Mouse (Mus musculus) MN1 (cell line): Measurements from ENCODE around the gene Hpn.
A peak's percentile ranks its signal among the peaks of the same experiment; 100 is the strongest.

Experiments
- DNase-seq: peaks from one replicate; pipeline ENCODE4 v3.0.0-alpha.2; 2016; ENCODE audit warnings: low spot score

Gene Hpn

DNA sequence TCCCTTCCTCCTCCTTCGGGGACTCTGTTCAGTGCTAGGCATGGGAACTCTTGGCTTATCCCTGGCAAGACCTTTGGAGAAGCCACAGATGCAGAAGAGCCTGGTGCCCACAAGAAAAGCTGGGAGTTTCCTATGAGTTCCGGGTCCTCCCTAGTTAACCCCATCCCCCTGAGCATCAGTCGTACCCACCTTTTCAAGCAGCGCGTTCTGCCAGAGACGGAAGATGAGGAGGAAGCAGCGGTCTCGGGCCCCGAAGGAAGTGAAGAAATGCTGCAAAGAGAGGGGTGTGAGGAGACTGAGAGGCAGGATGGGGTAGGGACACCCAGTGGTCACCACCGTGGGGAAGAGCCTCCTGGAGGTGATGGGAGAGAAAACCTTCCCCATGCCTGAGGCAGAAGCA, 25.9 kb upstream of the Hpn start:
- no peak for DNase-seq

DNA sequence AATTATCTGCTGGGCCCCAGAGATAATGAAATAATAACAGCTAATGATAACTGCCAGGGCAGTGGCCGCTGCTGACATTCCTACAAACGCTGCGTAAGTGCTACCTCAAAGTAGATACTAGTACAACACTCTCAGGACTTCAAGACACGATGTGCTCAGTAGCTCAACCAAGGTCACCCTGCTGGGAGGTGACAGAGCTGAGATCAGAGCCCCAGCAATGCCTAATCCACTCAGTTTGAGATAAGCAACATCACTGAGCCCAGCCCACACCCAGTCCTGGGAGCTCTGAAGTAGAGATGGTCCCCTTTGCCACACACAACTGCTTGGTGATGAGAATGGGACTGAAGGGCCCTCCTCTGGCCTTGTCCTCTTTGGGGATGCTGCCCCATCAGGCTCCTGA, 25.2 kb upstream of the Hpn start:
- no peak for DNase-seq

DNA sequence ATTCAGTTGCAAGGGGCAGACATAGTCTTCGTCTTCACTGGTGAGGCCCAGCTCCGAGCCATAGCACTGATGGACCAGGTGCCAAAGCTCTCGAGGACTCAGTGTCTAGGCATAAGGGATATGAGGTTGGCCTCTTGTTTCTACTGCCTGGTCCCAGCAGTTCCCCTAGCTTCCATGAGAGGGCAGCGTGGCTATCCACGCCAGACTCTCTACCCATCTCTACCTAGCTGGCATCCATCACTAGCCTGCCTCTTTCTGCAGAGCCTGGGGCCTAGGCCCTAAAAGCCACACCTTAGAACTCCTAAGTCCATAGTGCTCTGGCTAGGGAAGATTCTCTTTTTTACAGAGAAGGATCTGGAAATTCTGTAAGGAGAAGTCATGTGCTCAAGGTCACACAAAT, 24.7 kb upstream of the Hpn start:
- no peak for DNase-seq

DNA sequence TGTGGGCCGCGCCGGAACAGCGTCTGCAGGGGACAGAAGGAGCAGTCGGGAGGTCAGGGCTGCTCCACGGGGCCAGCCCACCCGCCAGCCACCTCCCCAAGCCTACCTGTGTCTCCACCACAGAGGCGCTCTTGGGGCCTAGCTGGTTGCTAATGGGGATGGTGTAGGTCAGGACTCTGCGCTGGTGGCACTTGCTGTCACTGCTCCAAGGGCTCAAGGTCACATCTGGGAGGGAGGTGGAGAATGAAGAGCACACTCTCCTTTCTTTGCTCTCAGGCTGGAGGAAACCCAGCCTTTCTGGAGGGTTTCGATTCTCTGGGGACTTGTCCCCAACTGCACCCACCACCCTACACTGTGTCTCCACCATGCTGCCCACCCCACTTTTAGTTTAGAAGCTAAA, 20.6 kb upstream of the Hpn start:
- no peak for DNase-seq

DNA sequence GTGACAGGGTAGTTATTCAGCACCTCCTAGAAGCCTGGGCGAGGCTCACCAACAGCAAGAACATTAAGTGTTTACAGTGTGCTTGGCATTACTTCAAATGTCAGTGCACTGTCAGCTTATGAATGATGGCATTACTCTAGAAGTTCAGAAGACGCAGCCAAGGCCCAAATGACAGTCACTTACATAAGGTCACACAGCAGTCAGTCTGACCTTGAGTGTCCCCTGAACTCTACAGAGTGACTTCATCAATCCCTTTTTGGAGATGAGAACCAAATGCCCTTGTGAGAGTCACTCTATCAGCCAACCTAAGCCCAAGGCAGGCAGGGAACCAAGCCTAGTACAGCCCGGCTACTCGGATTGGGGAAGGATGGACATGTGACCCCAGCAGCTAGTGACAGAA, 16.8 kb upstream of the Hpn start:
- DNase-seq: no peak

DNA sequence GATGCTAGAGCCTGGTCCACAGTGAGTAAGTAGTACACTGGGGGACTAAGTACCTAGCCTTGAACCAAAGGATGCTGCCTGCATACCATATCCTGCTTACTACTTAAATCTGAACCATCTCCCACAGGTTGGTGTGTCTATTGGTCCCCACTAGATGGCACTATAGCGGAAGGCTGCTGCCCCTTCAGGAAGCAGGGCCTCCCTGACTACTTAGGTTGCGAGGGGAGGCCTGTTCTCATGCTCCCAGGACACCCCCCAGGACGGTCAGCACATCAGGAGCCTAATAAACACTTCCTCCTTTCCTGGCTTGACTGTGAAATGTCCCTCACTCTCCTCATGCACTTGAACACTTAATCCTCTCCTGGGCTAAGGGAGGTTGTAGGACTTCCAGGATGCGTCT, 15.8 kb upstream of the Hpn start:
- peak; percentile 69 for DNase-seq

DNA sequence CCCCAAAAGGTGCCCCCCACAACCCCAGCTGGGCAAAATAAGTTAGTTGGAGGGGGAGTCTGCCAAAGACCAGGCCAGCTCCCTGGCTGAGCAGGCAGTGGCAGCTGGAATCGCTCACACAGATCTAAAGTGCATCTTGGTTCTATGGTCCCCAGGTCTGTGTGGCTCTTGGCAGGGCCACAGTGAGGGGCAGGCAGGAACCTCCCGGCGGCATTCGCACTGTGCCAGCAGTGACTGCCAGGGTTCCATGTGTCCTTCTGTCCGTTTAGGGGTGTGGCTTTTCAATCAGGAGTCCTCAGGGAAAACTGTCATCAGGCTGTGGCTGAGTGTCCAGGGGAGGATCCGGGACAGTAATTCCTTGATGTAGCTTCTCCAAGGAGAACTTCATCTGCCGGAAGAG, 15.1 kb upstream of the Hpn start:
- DNase-seq: no peak

DNA sequence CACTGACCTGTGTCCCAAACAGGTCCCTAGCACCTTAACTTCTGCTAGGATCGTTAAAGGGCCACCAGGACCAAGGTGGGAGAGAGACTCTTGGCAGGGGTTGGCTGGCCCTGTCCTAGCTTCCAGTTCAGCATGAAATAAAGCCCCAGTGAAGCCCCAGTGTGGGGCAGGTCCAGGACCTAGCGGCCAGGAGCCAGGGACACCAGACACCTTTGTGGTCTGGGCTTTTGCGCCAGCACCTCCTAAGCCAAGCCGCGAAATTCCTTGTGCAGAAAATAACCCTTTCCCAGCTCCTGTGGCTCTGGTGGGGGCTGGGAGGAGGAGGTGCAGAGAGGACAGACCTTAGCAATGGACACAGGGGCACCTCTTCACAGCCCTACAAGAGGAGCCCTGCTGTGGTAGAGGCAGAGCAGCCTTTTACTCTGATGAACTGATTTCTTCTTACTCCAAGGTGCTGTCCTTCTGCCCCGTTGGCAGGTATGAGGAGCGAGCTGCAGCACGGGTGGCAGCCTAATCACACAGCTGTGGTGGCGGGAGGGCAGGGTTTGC, 13.1 kb upstream of the Hpn start:
- no peak for DNase-seq

DNA sequence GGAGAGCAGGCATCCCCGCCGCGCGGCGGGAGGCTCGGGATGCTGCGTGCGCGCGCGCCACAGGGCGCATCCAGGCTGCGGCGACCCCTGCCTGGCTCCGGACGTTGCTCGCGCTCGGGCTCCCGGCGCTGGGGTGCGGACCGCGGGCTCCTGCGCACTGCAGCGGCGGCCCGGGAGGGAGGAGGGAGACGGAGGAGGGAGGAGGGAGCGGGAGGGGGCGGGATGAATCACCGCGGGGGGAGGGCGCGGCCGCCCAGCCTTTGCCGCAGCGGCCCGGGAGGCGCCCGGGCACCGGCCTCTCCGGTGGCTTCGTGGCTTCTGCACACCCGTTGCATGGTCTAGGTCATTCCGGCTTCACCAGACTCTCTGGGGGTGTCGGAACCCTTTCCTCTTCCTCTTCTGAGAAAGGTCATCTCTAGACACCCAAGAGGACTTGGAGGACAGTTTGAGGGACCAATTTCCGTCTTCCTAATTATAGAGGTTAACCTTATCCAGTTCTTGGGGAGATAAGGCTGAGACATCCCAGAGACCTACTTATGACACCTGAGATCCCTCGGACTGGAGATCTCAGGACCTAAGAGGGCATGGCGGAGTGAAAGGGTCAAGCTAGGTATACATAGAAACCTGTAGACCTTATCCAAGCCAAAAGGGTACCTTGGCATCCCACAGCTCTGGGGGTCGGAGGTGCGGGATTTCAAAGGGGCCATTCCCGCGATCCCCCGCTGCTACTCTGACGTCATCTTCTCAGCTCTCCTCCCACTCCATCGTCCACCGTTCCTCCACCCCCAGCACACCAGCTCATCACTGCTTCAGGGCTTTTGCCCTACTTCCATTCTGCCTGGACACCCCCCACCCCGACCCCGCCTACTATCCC, 12.0 kb upstream of the Hpn start, which contains the start of gene Scn1b:
Gene Scn1b (minus strand): TSS at position 153 of the 874 bp plus-strand sequence.
- peak; percentile 58 for DNase-seq

DNA sequence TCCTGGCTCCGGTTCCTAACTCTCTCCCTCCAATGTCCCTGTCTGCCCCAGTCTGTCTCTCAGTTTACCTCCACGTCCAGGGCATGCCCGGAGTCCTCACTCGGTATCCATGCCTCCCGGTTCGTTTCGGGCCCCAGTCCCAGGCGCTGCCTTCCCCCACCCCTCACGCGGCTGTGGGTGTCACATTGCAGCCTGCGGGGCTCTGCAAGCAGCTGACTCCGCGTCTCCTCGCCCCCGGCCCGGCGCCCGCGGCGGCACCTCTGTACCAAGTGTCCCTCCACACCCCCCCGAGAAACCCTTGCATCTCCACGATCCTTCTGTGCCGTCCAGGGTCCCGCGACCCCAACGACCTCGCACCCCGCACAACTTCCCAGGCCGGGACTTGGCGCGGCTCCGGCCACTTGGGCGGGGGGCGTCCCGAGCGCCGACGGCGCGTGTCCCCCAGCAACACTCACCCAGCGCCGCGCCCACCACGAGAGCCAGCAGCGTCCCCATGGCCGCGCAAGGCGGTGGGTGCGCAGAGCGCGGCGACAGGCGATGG, 11.2 kb upstream of the Hpn start:
- DNase-seq: no peak

DNA sequence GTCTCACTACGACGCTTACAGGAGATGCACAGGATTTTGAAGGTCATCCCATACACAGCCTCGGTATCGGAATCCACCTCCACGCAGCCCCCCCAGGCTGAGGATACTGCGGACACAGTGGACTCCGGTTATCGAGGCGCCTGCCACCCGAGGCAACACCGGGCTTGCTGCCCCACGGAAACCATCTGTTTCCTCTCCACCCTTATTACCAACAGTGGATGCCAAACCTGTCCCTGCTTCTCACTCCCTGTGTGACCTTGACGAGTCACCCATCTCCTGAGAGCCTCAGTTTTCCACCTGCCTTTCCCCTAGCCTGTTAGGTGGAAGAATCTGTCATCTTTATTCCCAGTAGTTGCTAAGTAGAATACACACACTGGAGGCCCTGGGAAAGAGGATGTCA, 10.0 kb upstream of the Hpn start:
- no peak for DNase-seq

DNA sequence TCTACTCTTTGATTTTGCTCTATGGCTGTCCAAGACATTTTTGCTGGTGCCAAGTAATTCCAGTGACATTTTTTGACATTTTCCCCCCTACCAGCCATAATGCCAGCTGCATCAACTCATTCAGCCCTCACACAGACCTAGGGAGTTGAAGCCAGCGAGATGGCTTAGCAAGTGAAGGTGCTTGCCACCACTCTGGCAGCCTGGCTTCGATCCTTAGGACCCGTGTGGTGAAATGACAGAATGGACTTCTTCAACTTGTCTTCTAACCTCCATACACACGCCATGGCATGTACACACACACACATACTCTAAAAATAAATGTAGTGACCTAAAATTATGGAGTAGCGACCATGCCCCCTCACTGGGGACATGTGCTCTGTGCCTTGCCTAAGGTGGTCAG, 9.3 kb upstream of the Hpn start:
- no peak for DNase-seq

DNA sequence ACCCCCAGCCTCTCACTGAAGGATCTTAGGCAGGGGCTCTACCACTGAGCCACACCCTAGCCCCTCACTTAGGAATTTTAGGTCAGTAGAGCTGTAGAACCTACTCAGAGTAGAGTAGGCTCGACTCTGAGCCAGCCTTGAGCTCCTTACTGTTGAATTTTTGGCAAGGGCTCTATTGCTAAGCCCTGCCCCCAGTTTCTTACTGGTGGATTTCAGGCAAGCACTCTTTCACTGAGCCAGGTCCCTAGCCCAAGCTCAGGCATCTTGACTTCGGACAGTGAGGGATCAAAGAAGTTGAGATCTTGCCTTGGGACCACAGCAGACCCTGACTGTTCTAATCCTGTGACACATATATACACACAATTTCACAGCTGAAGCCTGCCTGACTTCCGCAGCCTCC, 8.6 kb upstream of the Hpn start:
- no peak for DNase-seq

DNA sequence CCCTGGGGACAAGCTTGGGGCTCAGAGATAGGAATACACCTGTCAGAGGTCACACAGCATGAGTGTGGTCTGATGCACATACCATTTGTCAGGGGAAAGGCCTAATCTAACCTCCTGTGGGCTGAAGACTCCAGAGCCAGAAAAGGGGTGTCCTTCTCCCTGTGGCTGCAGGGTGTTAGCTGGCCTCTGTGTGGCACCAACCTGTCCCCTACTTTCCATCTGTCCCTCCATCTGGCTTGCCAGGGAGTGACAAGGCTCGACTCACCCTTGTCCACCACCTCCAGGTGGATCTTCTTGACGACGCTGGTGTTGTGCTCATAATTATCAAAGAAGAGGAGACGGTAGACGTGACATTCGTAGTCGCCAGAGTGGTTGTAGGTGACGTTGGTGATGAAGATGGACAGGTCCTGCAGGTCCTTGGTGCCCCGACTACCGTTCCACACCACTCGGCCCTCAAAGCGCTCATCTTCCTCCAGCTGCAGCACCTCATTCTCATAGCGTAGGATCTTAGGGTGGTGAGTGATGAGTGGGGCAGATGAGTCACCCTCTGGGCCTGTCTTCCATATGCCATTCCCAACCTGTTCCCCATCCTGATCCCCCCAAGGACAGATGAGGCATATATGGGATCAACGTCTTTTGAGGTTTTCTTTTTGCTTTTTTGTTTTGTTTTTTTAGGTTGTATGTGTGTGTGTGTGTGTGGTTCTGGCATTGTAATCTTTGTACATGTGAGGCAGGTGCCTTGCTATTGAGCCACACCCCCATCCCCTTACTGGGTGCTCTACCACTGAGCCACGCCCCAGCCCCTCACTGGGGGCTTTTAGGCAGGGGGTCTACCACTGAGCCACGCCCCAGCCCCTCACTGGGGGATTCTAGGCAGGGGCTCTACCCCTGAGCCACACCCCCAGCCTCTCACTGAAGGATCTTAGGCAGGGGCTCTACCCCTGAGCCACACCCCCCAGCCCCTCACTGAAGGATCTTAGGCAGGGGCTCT, 7.8 kb upstream of the Hpn start:
- no peak for DNase-seq

DNA sequence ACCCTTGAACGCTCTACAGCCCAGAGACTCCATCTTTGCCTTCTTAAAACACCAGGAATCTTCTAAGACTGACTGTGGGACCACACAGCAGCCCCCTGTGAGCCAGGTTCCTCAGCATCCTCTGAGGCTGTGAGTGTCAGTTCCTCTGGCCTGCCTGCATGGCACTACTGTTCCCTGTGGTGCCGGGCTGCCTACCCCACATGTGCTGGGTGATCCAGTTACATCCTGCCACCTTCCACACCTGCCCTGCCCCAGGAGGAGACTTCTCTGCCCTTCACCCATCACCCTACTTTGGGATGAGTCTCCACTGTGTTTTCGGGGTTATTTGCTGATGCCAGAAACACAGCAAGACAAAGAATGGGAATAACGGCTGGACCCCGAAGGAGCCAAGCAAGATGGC, 4.5 kb upstream of the Hpn start:
- DNase-seq: no peak

DNA sequence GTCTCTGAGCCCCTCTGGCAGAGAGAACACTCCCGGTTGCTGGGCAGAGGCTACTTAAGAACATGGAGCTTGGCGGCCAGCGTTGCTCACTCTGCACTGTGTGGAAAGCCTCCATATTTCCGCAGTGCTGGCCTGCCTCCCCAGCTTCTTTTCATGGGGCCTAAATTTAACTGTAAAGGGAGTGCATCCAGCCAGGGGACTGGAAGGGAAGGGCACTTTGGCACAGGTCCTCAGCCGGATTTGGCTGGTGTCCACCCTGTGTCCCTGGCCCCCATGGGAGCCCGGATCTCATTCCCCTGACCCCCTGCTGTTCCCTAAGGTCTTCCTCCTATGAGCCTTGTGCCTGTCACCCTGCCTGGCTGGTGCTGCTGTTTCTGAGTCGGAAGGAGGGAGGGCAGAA, 3.4 kb upstream of the Hpn start:
- DNase-seq: no peak

DNA sequence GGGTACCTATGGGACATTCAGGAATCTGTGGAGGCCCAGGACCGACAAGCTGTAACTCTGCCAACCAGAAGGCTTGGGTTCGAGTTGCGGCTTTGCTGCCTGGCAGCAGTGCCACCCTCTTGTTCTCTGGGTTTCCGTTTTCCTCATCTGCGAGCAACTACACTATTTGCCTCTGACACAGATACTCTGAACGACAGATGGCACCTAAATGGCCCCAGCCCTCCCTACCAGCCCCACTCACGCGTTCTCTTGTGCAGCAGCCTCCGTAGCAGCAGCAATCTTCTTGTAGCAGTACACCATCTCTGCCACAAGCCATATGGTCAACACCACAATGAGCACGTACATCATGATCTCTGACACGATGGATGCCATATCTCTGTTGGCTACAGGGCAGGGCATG, 2.4 kb upstream of the Hpn start:
- DNase-seq: no peak

DNA sequence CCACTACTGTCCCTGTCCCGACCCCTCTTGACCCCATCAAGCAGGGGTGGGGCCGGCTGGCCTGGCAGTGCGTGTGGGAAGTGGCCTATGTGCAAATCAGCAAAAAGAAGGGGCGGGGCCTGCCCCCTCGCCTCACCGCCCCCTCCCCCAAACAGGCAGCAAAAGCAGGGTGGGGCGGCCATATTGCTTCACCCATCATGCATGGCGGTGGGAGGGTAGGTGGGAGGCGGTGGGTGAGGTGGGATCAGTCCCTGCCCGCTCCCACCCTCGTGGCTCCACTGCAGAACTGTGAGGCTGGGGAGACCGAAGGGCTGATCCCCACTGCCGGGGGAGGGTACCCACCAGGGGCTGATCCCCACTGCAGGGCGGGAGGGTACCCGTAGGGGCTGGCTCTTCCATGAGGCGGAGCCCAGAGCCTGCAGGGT, 1.6 kb upstream of the Hpn start:
- no peak for DNase-seq

DNA sequence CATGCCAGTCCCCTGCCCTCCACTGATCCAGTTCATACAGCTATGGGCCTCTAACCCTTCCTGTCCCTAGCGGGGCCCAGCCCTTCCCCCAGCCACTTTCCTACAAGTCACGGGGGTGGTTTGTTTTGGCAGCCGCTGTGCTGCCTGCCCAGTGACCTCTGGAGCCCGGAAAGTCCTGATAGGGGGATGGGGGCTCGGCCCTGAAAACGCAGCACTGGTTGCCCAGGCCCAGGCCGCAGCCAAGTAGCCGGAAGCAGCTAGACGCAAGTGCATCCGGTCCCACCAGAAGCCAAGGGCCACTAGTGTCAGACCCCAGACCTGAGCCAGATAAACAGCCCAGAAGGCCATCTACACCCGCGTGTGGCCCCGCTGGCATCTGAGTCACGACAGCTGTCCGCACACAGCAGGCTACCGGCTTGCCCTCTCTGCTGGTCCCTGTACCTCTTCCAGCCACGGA, 525 bp upstream of the Hpn start:
- DNase-seq: peak; percentile 43

DNA sequence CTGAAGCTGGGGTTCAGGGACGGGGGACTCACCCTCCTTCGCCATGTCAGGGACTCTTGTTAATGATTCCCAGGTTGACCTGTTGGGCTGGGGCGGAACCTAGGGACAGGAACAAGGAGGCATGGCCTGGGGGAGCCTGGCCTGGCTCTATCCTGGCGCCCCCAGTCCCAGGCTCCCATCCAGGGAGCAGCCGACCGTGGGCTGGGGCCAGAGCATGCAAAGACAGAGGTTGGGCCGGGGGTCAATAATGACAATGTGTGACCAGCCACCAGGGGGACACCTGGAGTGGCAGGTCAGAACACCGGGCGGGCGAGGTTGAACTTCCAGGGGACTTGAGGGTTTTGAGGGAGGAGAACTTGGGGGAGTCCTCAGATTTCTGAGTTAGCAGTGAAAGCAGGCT, 444 bp downstream of the Hpn start:
- no peak for DNase-seq

DNA sequence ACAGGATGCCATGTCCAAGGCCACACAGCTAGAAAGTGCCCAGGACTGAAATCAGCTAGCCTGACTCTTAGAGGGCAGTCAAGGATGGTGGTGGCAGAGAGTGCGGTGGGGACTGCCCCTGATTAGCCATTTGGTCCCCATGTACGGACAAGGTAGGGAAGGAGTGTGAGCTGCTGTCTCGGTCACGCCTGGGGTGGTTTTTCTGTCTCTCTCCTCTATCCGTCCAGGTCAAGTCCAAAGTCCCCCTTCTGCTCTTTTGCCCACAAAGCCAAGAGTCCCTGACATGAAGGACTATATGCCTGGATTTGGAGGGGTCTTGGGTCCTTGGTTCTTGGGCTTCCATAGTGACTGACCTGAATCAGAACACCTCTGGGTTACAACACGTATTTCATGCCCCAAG, 1.3 kb downstream of the Hpn start:
- no peak for DNase-seq

DNA sequence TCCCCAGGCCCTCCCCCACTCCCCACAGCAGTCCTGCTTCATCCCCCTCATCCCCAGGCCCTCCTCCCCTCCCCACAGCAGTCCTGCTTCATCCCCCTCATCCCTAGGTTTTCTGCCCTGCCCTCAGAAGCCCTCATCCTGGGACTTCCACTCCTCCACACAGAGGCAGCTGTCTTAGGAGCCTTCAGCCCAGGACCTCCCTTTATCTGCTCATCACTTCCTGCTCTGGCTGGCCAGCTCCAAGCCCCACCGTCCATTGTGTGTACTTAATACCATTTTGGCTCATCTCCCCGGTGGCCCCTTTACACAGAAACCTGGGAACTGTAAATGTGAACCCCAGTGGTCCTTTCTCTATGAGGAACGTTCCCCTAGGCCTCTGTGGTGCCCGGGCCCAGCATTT, 3.1 kb downstream of the Hpn start:
- peak; percentile 38 for DNase-seq
